Mouse (Mus musculus) c-Kit-positive CD71-positive TER-119-positive erythroid progenitor cells, embryonic 14.5 days (primary cell): ENCODE measurements around the gene Gm42688.
A peak's percentile ranks its signal among the peaks of the same experiment; 100 is the strongest.

Experiments used
- DNase-seq: peaks from one replicate; pipeline ENCODE4 v3.0.0-alpha.2; 2013; ENCODE audit warnings: low spot score

The Gm42688 gene

GRCm38 (mm10) chr6:83101316-83101687 is at the start of gene Gm42688, which contains the start of gene Ccdc142:
Gm42688 (plus strand) TSS chr6:83101617.
Ccdc142 (plus strand) TSS chr6:83101601.
- peak; percentile 86 for DNase-seq

GRCm38 (mm10) chr6:83053136-83053960 is 48.1 kb upstream of the Gm42688 start:
- DNase-seq, result no peak

- DNase-seq, result peak; percentile 97
Measured at GRCm38 (mm10) chr6:83054074-83054851, 47.2 kb upstream of the Gm42688 start, which contains the start of gene Aup1. Aup1 (plus strand) TSS chr6:83054521.

- DNase-seq, result no peak
Measured at GRCm38 (mm10) chr6:83054871-83055431, 46.5 kb upstream of the Gm42688 start, which contains the start of gene Htra2. Htra2 (minus strand) TSS chr6:83055273.

- no peak for DNase-seq
Measured at GRCm38 (mm10) chr6:83057790-83058189, 43.6 kb upstream of the Gm42688 start, which contains the start of gene Dqx1. Dqx1 (plus strand) TSS chr6:83057844.

GRCm38 (mm10) chr6:83058725-83059124 is 42.7 kb upstream of the Gm42688 start:
- no peak for DNase-seq

- no peak for DNase-seq
Measured at GRCm38 (mm10) chr6:83065995-83066394, 35.4 kb upstream of the Gm42688 start.

- no peak for DNase-seq
Measured at GRCm38 (mm10) chr6:83066441-83066840, 35.0 kb upstream of the Gm42688 start.

- no peak for DNase-seq
Measured at GRCm38 (mm10) chr6:83068221-83068620, 33.2 kb upstream of the Gm42688 start.

- no peak for DNase-seq
Measured at GRCm38 (mm10) chr6:83068706-83069487, 32.5 kb upstream of the Gm42688 start.

- DNase-seq, result no peak
Measured at GRCm38 (mm10) chr6:83069488-83070246, 31.8 kb upstream of the Gm42688 start.

GRCm38 (mm10) chr6:83070247-83070310 is 31.3 kb upstream of the Gm42688 start, which contains the start of gene Tlx2:
Tlx2 (minus strand) TSS chr6:83070293.
- DNase-seq, result no peak

- no peak for DNase-seq
Measured at GRCm38 (mm10) chr6:83070311-83071219, 30.9 kb upstream of the Gm42688 start.

- no peak for DNase-seq
Measured at GRCm38 (mm10) chr6:83071220-83071619, 30.2 kb upstream of the Gm42688 start.

GRCm38 (mm10) chr6:83074979-83075378 is 26.4 kb upstream of the Gm42688 start:
- DNase-seq, result no peak

GRCm38 (mm10) chr6:83077630-83078323 is 23.6 kb upstream of the Gm42688 start, which contains the start of gene Pcgf1:
Pcgf1 (plus strand) TSS chr6:83077869.
- DNase-seq, result no peak

- peak; percentile 99 for DNase-seq
Measured at GRCm38 (mm10) chr6:83078324-83078858, 23.0 kb upstream of the Gm42688 start.

GRCm38 (mm10) chr6:83080210-83080609 is 21.2 kb upstream of the Gm42688 start:
- DNase-seq, result no peak

- DNase-seq, result no peak
Measured at GRCm38 (mm10) chr6:83083497-83083896, 17.9 kb upstream of the Gm42688 start.
